Mouse (Mus musculus) ovary, postnatal 36 days (tissue): ENCODE data around the gene Il1rl2.

ENCODE experiments used
- DNase-seq: peaks from one replicate; pipeline ENCODE4 v3.0.0; 2022; ENCODE audit warnings: low spot score, mixed read lengths

Gene Il1rl2

DNA sequence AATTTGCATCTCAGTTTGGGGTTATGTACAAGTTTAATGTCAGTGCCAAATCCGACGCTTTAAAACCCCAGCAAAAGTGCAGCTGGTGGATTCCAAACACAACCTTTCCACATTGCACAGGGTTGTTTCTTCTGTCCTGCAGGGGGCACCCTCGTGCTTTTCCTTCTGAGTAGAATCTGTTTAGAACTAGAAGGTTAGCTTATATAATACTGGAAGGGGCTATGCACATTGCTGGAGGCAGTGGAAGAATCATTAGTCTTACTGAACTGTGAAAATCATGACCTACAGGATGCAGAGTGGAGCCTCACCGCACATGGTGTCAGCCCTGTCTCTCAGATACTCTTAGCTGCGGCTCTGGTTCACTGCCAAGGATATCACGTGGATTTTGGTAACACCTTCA lies 55.7 kb downstream of the Il1rl2 start:
- DNase-seq: peak; percentile 60

DNA sequence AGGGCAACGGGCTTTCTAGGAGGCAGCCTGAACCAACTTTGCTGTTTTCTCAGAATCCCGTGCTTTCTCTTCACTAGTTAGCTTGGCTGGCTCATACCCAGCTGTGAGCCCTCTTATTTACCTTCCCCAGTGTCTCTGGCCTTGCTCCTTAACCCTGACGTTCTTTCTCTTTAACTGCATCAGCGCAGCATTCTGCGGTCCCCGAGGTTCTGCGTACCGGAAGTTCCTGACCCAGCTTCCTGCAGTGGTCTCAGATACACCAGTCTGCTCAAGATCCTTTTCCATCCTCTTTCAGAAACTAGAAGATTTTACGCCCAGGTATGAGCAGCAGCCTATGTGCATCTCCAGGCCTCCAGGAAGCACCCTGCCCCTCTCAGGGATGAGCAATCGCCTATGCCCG lies 56.6 kb downstream of the Il1rl2 start:
- no peak for DNase-seq

DNA sequence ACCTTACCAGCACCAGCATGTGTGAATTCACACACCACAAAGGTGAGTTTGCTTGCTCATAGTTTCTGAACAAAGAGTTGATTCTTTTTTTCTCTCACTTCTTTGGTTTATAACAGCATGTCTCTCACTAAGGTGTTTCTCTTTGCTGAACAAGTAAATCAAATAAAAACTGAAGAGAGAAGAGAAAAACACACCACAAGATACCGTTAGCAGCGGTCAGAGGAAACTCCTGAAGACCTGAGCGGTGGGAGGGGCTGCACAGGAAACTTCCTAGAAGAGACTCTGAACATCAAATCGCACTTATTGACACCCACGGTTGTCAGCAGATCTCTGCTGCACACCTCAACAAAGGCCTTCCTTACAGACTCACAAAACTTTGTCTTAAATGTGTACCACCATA lies 58.4 kb downstream of the Il1rl2 start:
- DNase-seq: no peak

DNA sequence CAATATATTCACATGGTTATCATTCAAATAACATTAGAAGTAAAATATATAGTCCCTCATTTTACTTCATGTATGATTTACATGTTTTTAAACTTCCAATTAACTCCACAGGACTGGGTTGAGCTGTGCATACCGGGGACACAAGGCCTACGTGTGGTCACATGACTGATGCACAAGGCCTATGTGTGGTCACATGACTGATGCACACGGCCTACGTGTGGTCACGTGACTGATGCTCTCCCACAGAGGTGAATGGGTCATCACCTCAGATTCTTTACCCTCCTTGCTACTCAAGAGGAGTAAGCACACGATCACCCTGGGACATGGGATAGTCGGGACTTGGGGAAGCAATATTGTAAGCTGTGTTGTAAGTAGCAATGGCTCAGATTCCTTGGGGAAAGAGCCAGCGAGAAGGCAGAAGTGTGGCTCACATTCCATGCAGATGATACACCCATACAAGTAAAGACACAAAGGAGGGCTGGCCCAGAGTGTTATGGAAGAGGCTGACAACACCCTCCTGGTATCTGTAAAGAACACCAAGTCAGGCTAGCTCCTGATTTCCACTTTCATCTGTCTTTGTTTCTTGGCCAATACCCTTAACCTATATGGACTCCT lies 60.6 kb downstream of the Il1rl2 start:
- no peak for DNase-seq

DNA sequence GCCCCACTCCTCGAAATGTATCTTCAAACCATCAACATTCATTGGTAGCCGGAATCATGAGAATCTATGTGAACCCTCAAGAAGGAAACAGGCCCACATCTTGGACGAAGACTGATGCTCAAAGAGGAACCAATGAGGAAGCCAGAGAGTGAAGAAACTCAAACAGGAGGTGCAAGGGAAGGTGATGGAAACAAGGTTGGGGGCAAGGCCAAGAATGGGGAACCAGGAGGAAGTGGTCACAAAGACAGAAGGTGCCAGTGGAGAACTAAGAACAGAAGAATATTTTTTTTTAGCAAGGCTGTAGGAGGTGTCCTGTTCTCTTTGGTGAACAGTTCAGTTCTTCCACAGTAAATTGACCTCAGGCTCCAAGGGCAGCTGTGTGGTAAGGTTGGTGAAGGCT lies 67.0 kb downstream of the Il1rl2 start:
- no peak for DNase-seq

DNA sequence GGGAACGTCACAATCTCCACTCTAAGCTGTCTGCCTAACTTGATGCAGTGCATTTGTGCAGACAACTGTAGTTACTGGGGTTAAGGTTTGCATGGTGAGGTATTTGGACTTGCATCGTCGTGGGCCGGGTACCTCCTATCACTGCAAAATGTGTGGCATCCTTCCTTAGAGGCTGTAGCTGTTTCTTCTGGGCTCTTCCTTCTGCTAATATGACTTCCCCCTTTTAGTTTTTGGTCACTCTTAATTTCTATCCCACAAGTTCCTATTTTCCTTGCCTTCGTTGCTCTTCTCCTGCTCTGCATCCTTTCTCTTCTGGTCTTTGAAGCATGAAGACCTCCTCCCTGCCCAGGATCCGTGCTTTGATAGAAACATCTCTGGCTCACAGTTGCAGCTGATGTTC lies 68.1 kb downstream of the Il1rl2 start:
- no peak for DNase-seq

DNA sequence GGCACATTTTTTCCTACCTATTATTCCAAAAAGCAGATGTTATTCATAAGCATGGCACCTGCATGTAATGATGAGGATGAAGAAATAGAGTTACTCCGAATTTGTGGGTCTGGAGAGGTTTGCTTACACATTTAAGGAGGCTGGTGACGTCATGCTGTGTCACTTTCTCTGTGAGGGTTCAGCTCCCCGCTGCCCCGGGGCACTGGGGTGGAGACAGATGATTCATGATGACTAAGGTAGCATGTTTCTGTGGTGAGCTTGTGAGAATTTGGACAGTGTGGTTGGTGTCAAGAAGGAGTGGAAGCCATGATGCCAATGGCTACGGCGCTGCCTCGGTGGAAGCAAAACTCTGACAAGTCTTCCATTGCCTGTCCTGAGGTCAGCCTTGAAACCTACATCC lies 68.8 kb downstream of the Il1rl2 start:
- no peak for DNase-seq

DNA sequence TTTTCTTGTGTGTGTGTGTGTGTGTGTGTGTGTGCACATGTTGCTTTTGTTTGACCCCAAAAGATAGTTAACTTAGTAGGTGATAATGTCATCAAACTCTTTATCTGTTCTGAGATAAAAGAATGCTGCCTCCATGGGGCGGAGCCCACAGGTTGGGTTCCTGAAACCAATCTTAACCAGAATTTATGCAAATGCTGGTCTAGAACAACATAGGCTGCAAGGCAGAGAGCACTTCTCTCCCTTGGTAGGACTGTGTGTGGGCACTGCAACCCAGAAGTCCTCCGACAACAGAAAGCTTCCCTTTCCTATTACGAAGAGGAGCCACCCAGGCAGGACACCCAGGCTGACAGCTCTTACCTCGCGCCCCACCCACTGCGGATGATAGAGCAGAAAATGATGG lies 75.2 kb downstream of the Il1rl2 start:
- no peak for DNase-seq

DNA sequence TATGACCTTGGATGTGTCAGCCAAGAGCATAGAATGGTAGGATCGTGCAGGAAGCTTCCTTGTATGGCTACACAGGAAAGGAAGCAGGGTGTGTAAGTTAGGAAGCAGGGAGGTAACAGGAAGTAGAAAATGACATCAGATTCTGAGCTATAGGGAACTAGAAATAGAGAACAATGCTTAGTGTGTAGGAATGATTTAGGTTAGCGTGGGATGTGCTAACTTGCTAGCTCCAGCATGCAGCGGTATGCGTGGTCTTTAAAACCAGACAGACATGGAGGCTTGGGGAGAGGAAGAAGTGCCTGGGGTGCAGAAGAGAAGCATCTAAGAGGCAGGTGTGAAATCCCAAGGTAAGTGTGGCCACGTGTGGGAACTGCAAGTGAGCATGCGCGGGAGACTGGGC lies 80.3 kb downstream of the Il1rl2 start:
- no peak for DNase-seq

DNA sequence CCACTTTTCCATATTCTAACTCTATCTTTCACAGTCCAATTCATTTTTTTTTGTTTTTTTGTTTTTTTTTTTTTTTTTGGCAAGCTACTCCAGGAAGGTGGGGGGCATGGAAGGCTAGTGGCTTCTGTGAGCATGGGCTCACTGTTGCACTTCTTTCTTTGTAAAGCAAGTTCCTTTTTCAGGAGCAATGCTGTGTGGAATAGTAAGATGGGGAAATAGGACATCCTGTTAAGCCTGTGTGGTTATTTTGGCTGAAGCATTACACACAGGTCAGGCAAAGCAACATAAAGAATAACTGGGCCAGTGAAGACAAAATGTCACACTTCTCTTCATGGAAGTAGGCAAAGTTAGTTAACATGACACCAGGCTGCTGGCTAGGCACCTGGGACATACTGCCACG lies 85.5 kb downstream of the Il1rl2 start:
- DNase-seq: no peak

DNA sequence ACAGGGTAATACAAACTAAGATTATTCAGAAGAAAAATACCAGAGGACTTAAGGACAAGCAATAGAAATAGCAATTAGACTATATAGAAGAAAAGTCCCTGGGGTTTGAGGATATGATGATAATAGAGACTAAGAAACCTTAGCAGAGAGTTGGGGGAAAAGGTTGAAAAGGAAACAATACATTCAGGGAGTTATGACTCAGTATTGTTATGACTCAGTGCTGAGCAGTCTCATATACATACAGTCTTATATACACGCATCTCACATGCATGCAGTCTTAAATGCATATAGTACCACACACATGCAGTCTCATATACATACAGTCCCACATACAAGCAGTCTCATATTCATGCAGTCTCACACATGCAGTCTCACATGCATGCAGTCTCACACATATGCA lies 88.6 kb downstream of the Il1rl2 start:
- DNase-seq: no peak

DNA sequence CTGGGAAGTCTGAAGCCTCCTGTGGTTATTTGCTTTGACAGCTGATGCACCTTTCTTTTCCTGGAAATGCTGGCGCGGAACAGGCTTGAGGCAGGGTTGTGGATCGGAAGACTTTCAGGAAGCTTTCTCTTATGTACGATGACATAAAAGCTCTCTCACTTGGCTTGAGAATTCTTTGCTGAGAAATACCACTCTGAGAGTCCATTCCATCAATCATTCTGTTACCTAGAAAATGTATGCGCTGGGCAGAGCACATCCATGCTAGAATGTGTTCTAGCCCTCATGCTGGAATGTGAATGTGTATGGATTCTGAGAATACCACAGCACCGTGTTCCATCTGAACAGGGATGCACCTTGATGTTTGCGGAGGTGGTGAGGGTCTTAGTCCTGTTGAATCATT lies 89.9 kb downstream of the Il1rl2 start:
- DNase-seq: no peak

DNA sequence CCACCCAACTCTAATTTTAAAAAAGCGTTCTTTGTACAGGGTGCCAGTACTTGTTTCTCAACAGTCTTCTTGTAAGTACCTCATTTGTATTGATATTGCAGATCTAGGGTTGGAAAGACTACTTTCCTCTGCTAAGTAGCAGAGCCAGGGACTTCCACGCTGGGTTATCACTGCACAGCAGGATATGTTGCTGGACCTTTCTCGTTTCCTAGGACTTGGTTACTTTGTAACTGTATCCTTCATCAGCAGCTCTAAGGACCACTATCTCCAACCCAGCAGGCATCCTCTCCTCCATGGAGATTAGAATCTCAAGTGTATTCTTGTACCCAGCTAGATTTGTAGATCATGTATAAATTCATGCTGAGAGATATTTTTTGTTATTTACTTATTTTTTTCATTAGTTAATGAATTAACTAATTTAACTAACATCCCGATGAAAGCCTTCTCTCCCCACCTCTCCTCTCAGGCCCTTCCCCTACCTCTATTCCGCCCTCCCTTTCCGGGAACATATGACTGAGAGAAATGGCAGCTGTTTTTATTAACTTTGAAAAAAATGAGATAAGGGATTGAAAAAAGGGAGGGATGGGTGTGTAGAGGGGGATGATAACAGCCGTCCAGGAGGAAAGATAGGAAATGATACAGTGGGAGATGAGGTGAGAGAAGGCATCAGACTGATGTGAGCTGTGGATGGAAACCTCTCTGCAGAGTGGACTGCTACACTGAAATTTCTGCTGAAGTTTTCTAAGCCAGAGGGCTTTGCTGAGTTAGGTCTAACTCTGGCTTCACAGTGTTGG lies 90.7 kb downstream of the Il1rl2 start:
- no peak for DNase-seq

DNA sequence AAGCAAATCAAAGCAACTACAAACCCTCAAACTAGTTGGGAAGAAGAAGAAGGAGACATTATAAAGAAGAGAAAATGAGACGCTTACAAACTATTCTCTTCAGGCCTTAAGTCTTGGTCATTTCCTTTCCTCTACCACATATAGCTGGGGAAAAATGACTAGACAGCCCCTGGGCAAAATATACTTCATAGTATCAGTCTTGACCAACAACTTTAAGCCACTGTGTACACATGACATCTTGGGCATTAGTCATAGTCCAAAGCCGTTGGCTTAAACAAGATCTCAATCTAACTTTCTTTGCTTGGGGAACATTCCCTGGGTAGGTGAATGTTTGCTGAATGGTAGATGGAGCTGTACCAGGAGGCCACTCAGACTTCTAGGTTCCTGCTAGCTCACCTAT lies 92.6 kb downstream of the Il1rl2 start:
- DNase-seq: no peak
